ENCODE assay signal across 7 mouse cellular contexts in genomic region chr4:109977148-109978067, GRCm38 (mm10). TPM values are rescaled to one million over a fixed set of nuclear protein-coding genes. Genes with fewer than 3 reads are reported as not detected.
DNase-seq lines count a peak whose midpoint lies in the region; ATAC-seq and TF ChIP-seq lines count a peak whose summit lies in the region.

Gene Dmrta2, plus strand, starts transcription at chr4:109978053.

- peaks cover 24% of the 10 kb centered on the region for H3K4me1 ChIP-seq in lung, embryonic 16.5 days (replicated peaks; ENCODE audit: control insufficient read depth, insufficient read depth, low read length)
- H3K4me1 ChIP-seq in hindbrain, embryonic 11.5 days (replicated peaks; ENCODE audit: control insufficient read depth, insufficient read depth, low read length): peaks cover 21% of the 10 kb centered on the region
- H3K4me1 ChIP-seq in liver, postnatal 0 days (ENCODE audit: insufficient read depth): peaks cover 11% of the 10 kb centered on the region

- no peak for TF ChIP-seq EP300 in liver, postnatal 0 days (IDR thresholded peaks at IDR 0.05; ENCODE audit: low read depth)

- no peak for TF ChIP-seq CTCF in liver, postnatal 0 days (IDR thresholded peaks at IDR 0.05; ENCODE audit: low read depth)

- no peak for DNase-seq in lung, postnatal 14 days
- DNase-seq in embryo, embryonic 9.5 days (ENCODE audit: extremely low spot score): peak; percentile 86
- peak; percentile 87 for DNase-seq in hindbrain, embryonic 11.5 days (ENCODE audit: low spot score)
- no peak for DNase-seq in liver, postnatal 0 days
- peak; percentile 48 for DNase-seq in testis, postnatal 10 days (ENCODE audit: low spot score)
- no peak for DNase-seq in natural killer cell, adult 2 months (ENCODE audit: low spot score in 2 of 2)

- H3K27me3 ChIP-seq in lung, embryonic 16.5 days (ENCODE audit: control insufficient read depth, insufficient read depth, low read depth, low read length): peaks cover 95% of the 10 kb centered on the region
- peaks cover 97% of the 10 kb centered on the region for H3K27me3 ChIP-seq in hindbrain, embryonic 11.5 days (ENCODE audit: control insufficient read depth, insufficient read depth, low read length)
- peaks cover 99% of the 10 kb centered on the region for H3K27me3 ChIP-seq in liver, postnatal 0 days (ENCODE audit: insufficient read depth, low read length)

- peak within 1 kb of the TSS; percentile 48 for H3K9ac ChIP-seq in lung, embryonic 16.5 days (ENCODE audit: low read length)
- H3K9ac ChIP-seq in hindbrain, embryonic 11.5 days (ENCODE audit: low read depth, low read length): peak within 1 kb of the TSS; percentile 51
- no peak within 1 kb of the TSS for H3K9ac ChIP-seq in liver, postnatal 0 days (replicated peaks)

- ATAC-seq in lung, embryonic 16.5 days (ENCODE audit: low read depth): peak; percentile 63
- ATAC-seq in hindbrain, embryonic 11.5 days (ENCODE audit: low FRiP score): peak; percentile 96
- no peak for ATAC-seq in liver, postnatal 0 days

- H3K27ac ChIP-seq in lung, embryonic 16.5 days (ENCODE audit: low read length): no peak within 1 kb of the TSS
- H3K27ac ChIP-seq in hindbrain, embryonic 11.5 days (ENCODE audit: low read depth, low read length): no peak within 1 kb of the TSS
- H3K27ac ChIP-seq in liver, postnatal 0 days (ENCODE audit: low read depth): no peak within 1 kb of the TSS

- WGBS in lung, embryonic 16.5 days: under 1% methylated on average over 63 of the region's 64 CpGs
- under 1% methylated on average over 64 of the region's 64 CpGs for WGBS in hindbrain, embryonic 11.5 days
- 2% methylated on average over 58 of the region's 64 CpGs for WGBS in liver, postnatal 0 days (ENCODE audit: insufficient replicate concordance)

- H3K36me3 ChIP-seq in lung, embryonic 16.5 days (ENCODE audit: control insufficient read depth, insufficient read depth, low read length): no peaks in the 10 kb centered on the region
- H3K36me3 ChIP-seq in hindbrain, embryonic 11.5 days (ENCODE audit: control insufficient read depth, insufficient read depth, low read length): no peaks in the 10 kb centered on the region
- H3K36me3 ChIP-seq in liver, postnatal 0 days (replicated peaks; ENCODE audit: insufficient read depth, low read length): no peaks in the 10 kb centered on the region

- peak within 1 kb of the TSS; percentile 46 for H3K4me3 ChIP-seq in lung, embryonic 16.5 days (ENCODE audit: low read length)
- H3K4me3 ChIP-seq in hindbrain, embryonic 11.5 days (ENCODE audit: low read depth, low read length): peak within 1 kb of the TSS; percentile 35
- H3K4me3 ChIP-seq in liver, postnatal 0 days (ENCODE audit: low read depth, low read length): peak within 1 kb of the TSS; percentile 23

- H3K4me2 ChIP-seq in lung, embryonic 16.5 days (ENCODE audit: low read depth, low read length): peak within 1 kb of the TSS; percentile 71
- peak within 1 kb of the TSS; percentile 75 for H3K4me2 ChIP-seq in hindbrain, embryonic 11.5 days (replicated peaks; ENCODE audit: low read depth, low read length)
- peak within 1 kb of the TSS; percentile 53 for H3K4me2 ChIP-seq in liver, postnatal 0 days (ENCODE audit: low read depth, low read length)

- H3K9me3 ChIP-seq in lung, embryonic 16.5 days (ENCODE audit: control insufficient read depth, low read length): no peaks in the 10 kb centered on the region
- H3K9me3 ChIP-seq in hindbrain, embryonic 11.5 days (ENCODE audit: control insufficient read depth, low read length): no peaks in the 10 kb centered on the region
- no peaks in the 10 kb centered on the region for H3K9me3 ChIP-seq in liver, postnatal 0 days (ENCODE audit: low read length)

RNA-seq across cellular contexts. Expression of gene Dmrta2, which starts in this region (rescaled TPM):
- polyA plus RNA-seq in lung, embryonic 16.5 days (2015; fragmentation: Nextera tagmentation; extraction: Ambion mirVana): 0.05 TPM in 1 of 2 replicates, not detected in the other
- polyA plus RNA-seq in hindbrain, embryonic 11.5 days (2014; fragmentation: Nextera tagmentation; extraction: Ambion mirVana): 0.08 and 0.14 TPM in 2 replicates
- not detected in 2 replicates for polyA plus RNA-seq in liver, postnatal 0 days (2015; fragmentation: Nextera tagmentation; extraction: Ambion mirVana)

Comparison
In these comparisons a context has a peak if more than half of its experiments do, and no peak if none do; other contexts are left out.
1. Peak in ATAC-seq, H3K4me3 ChIP-seq, H3K9ac ChIP-seq and H3K4me2 ChIP-seq in lung, embryonic 16.5 days; RNA of the gene not detected or under 1 TPM.
2. Peak in DNase-seq, ATAC-seq, H3K4me3 ChIP-seq, H3K9ac ChIP-seq and H3K4me2 ChIP-seq in hindbrain, embryonic 11.5 days; RNA of the gene not detected or under 1 TPM.
3. DNase-seq: peak in embryo, embryonic 9.5 days (single experiment) and testis, postnatal 10 days (single experiment); none in lung, postnatal 14 days (single experiment), liver, postnatal 0 days (single experiment) and natural killer cell, adult 2 months (0 of 2).
4. Peak in every context shown above with its lines, with median percentiles within 50 percentile points of each other: H3K4me2 ChIP-seq and H3K4me3 ChIP-seq.